Mouse (Mus musculus) forebrain, postnatal 0 days (tissue): ENCODE results near the gene F8. TPM values are rescaled to one million over a fixed set of nuclear protein-coding genes. Genes with fewer than 3 reads are reported as not detected.
"Not testable (repeated sequence)": the region's sequence is repeated elsewhere in the genome, so short reads cannot be mapped to it uniquely, and the experiment has no call there.

Experiments
- ATAC-seq: fragments of 200-750 bp; cut with Nextera tagmentation; 2 replicates; pipeline ENCODE4 v1.8.0; 2017; ENCODE audit warnings: mild to moderate bottlenecking, moderate library complexity
- DNase-seq: peaks from one replicate; pipeline ENCODE4 v3.0.0-alpha.2; 2015
- H3K27ac ChIP-seq: fragments of 300-500 bp; sonication (generic); 2 replicates; pipeline ENCODE4 v1.5.1; 2014; ENCODE audit warnings: low read depth, mild to moderate bottlenecking, antibody characterized with exemption, low read length, moderate library complexity, mixed read lengths
- H3K27me3 ChIP-seq: fragments of 300-500 bp; sonication (generic); 2 replicates; pipeline ENCODE4 v1.6.1; 2014; ENCODE audit warnings: mild to moderate bottlenecking, low read length, mixed read lengths; ENCODE audit not compliant: insufficient read depth
- H3K36me3 ChIP-seq: fragments of 300-500 bp; sonication (generic); 2 replicates; pipeline ENCODE4 v1.6.1; 2014; ENCODE audit warnings: mild to moderate bottlenecking, moderate library complexity; ENCODE audit not compliant: insufficient read depth
- H3K4me1 ChIP-seq: fragments of 300-500 bp; sonication (generic); 2 replicates; pipeline ENCODE4 v1.6.1; 2014; ENCODE audit warnings: antibody characterized with exemption; ENCODE audit not compliant: insufficient read depth
- H3K4me2 ChIP-seq: fragments of 300-500 bp; sonication (generic); 2 replicates; pipeline ENCODE4 v1.6.1; 2014; ENCODE audit warnings: low read depth, mild to moderate bottlenecking, moderate library complexity
- H3K4me3 ChIP-seq: fragments of 300-500 bp; sonication (generic); 2 replicates; pipeline ENCODE4 v1.5.1; 2014; ENCODE audit warnings: low read depth, low read length, mixed read lengths
- H3K9ac ChIP-seq: fragments of 300-500 bp; sonication (generic); 2 replicates; pipeline ENCODE4 v1.6.1; 2014; ENCODE audit warnings: mild to moderate bottlenecking
- H3K9me3 ChIP-seq: fragments of 300-500 bp; sonication (generic); 2 replicates; pipeline ENCODE4 v1.6.1; 2016; ENCODE audit warnings: low read length
- CTCF ChIP-seq: sonication (generic); IDR thresholded peaks from 2 replicates; pipeline ENCODE4 v1.5.1; 2016; ENCODE audit warnings: antibody characterized with exemption, control low read depth, low read depth
- WGBS: fragments of 180-500 bp; shearing (Covaris S2); extraction: QIAGEN DNeasy Blood & Tissue Kit; methylation state at CpG from one replicate; pipeline ENCODE4 v1.1.7; 2014; 5-methylcytosine and 5-hydroxymethylcytosine counted together
- polyA plus RNA-seq: library from polyadenylated mRNA; unstranded; fragments of >200 nt; fragmentation: Nextera tagmentation; extraction: Ambion mirVana; gene quantifications from 2 replicates; pipeline ENCODE4 v1.2.1, GENCODE M21; 2015
- total RNA-seq: library from RNA; depleted of rRNA; stranded (reverse); fragments of >200 nt; gene quantifications from 2 replicates; pipeline ENCODE4 v1.2.3, GENCODE M21; 2014

The F8 gene
- total and polyA plus RNA-seq, 2 experiments from 2014 or later, result 1.00 to 1.2 TPM

- ATAC-seq (no peak), DNase-seq (no peak)
- no peaks in the 10 kb centered on the region for H3K36me3 ChIP-seq
- no peaks in the 10 kb centered on the region for H3K4me1 ChIP-seq
- H3K9me3 ChIP-seq, result no peaks in the 10 kb centered on the region
- H3K4me3 ChIP-seq, result no peak overlapping the region
- no peaks in the 10 kb centered on the region for H3K27me3 ChIP-seq
- no peak overlapping the region for H3K27ac ChIP-seq
- no peak overlapping the region for H3K9ac ChIP-seq
- WGBS, result 93% methylated on average over 1 of the region's 1 CpGs
- H3K4me2 ChIP-seq, result no peak overlapping the region
- TF ChIP-seq CTCF, result no peak
Measured at GRCm38 (mm10) chrX:75231456-75231855, 151.0 kb downstream of the F8 start.

GRCm38 (mm10) chrX:75163670-75164069 is 218.7 kb downstream of the F8 start, which contains the start of gene Smim9:
TSS of gene Smim9 (minus strand) at chrX:75163770.
- TF ChIP-seq CTCF, result no peak
- 50% methylated on average over 1 of the region's 1 CpGs for WGBS
- ATAC-seq (no peak), DNase-seq (no peak)
- Histone ChIP-seq H3K36me3 (no peaks in the 10 kb centered on the region), H3K9me3 (no peaks in the 10 kb centered on the region), H3K27ac (no peak within 1 kb of the TSS), H3K4me1 (no peaks in the 10 kb centered on the region), H3K4me2 (no peak within 1 kb of the TSS), H3K4me3 (no peak within 1 kb of the TSS), H3K9ac (no peak within 1 kb of the TSS), H3K27me3 (no peaks in the 10 kb centered on the region)

- 38% methylated on average over 38 of the region's 49 CpGs for WGBS
Measured at GRCm38 (mm10) chrX:75155576-75156243, 226.7 kb downstream of the F8 start.

GRCm38 (mm10) chrX:75152249-75152648 is 230.2 kb downstream of the F8 start:
- H3K27ac ChIP-seq, result no peak overlapping the region
- H3K4me2 ChIP-seq, result no peak overlapping the region
- no peak overlapping the region for H3K9ac ChIP-seq
- DNase-seq (no peak), ATAC-seq (no peak)
- no peaks in the 10 kb centered on the region for H3K9me3 ChIP-seq
- H3K4me1 ChIP-seq, result no peaks in the 10 kb centered on the region
- H3K36me3 ChIP-seq, result no peaks in the 10 kb centered on the region
- TF ChIP-seq CTCF, result no peak
- WGBS, result 46% methylated on average over 1 of the region's 1 CpGs
- H3K4me3 ChIP-seq, result no peak overlapping the region
- no peaks in the 10 kb centered on the region for H3K27me3 ChIP-seq

More at GRCm38 (mm10) chrX:75155576-75156243, 226.7 kb downstream of the F8 start:
- H3K9me3 ChIP-seq, result no peaks in the 10 kb centered on the region
- no peaks in the 10 kb centered on the region for H3K27me3 ChIP-seq
- H3K4me3 ChIP-seq, result peak overlapping the region; percentile 38
- peak overlapping the region; percentile 43 for H3K9ac ChIP-seq
- DNase-seq (peak; percentile 2), ATAC-seq (peak; percentile 73)
- no peaks in the 10 kb centered on the region for H3K36me3 ChIP-seq
- H3K27ac ChIP-seq, result no peak overlapping the region
- H3K4me2 ChIP-seq, result peak overlapping the region; percentile 59
- H3K4me1 ChIP-seq, result no peaks in the 10 kb centered on the region
- no peak for TF ChIP-seq CTCF

- ATAC-seq, result no peak
- no peak overlapping the region for H3K4me2 ChIP-seq
- 76% methylated on average over 2 of the region's 2 CpGs for WGBS
- no peak overlapping the region for H3K27ac ChIP-seq
- H3K9me3 ChIP-seq, result no peaks in the 10 kb centered on the region
- no peaks in the 10 kb centered on the region for H3K4me1 ChIP-seq
- DNase-seq, result no peak
- H3K36me3 ChIP-seq, result no peaks in the 10 kb centered on the region
- H3K9ac ChIP-seq, result no peak overlapping the region
- no peak for TF ChIP-seq CTCF
- H3K27me3 ChIP-seq, result no peaks in the 10 kb centered on the region
- H3K4me3 ChIP-seq, result no peak overlapping the region
Measured at GRCm38 (mm10) chrX:75150304-75150703, 232.1 kb downstream of the F8 start.

GRCm38 (mm10) chrX:75148414-75148813 is 234.0 kb downstream of the F8 start:
- Histone ChIP-seq H3K27ac (no peak overlapping the region), H3K4me1 (no peaks in the 10 kb centered on the region), H3K27me3 (no peaks in the 10 kb centered on the region), H3K4me3 (no peak overlapping the region), H3K9me3 (no peaks in the 10 kb centered on the region), H3K36me3 (no peaks in the 10 kb centered on the region), H3K4me2 (no peak overlapping the region), H3K9ac (no peak overlapping the region)
- 84% methylated on average over 4 of the region's 4 CpGs for whole genome bisulfite sequencing
- no peak for DNase-seq
- no peak for ATAC-seq
- no peak for TF ChIP-seq CTCF

GRCm38 (mm10) chrX:75143124-75143555 is 239.3 kb downstream of the F8 start:
- not testable (repeated sequence) for H3K36me3 ChIP-seq, H3K27me3 ChIP-seq, H3K27ac ChIP-seq, H3K4me1 ChIP-seq, H3K9me3 ChIP-seq
- DNase-seq (peak; percentile 3), ATAC-seq (peak; percentile 65)
- H3K9ac ChIP-seq, result peak overlapping the region; percentile 25; the same call in 1 of the 2 replicates
- H3K4me2 ChIP-seq, result peak overlapping the region; percentile 55
- WGBS, result 25% methylated on average over 24 of the region's 42 CpGs
- H3K4me3 ChIP-seq, result peak overlapping the region; percentile 31
